14 mouse cellular contexts compared by ENCODE assay signal in the genomic region with DNA sequence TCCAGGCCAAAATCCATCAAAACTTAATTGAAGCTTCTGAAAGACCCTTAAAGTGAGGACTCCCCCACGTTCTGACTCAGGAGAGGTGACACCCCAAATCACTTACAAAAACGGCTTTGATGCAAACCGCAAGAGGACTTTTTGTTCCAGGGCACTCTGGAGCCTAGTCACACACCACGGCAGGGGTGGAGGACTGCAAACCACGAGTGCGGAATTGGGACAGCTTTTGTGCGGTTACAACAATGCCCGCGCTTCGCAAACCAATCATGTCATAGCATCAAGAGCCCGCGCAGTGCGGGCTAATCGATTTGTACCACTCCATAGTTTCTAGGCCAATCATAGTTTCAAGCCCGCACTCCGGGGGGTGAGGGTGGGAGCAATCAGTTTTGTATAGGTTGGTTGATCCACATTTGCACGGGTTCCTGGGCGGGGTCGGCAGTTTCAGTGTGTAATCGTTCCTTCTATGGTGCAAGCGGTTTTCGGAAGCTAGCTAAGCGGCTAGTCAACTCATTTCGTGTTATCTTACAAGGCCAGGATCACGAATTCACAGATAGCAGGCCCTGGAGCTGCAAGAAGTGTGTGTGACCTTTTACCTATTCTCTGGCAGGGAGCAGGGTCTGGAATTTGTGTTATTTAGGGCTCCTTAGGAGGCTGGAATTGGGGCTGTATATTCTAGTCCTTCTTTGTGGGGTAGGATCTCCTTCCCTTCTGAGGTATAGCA. TPM values are rescaled to one million over a fixed set of nuclear protein-coding genes. Genes with fewer than 3 reads are reported as not detected.
"Had no signal": no experiment of that assay in that cellular context is flagged by ENCODE, and none has a peak within 500 bp of the region (broad histone marks: within the 10 kb centered on the region; RNA-seq: fewer than 3 reads in every experiment).

No protein-coding gene starts in this region.

- ATAC-seq: intestine, postnatal 0 days; midbrain, embryonic 15.5 days had no signal

- DNase-seq: kidney, adult 8-10 months; kidney, postnatal 25 days; layer of hippocampus, adult 9-11 months; left cerebral cortex, postnatal 4 days; lung, embryonic 14.5 days; lung, postnatal 10 days; lung, postnatal 4 days; right cerebral cortex, postnatal 4 days; spleen, adult 18-20 months; thymus, adult 18-20 months; thymus, postnatal 25 days had no signal

RNA-seq across cellular contexts. Expression of a gene that starts 29.4 kb away (rescaled TPM):
- total RNA-seq: layer of hippocampus, adult 18-20 months; left cerebral cortex, postnatal 4 days had no signal
